Mouse (Mus musculus) heart, embryonic 16.5 days (tissue): Measurements from ENCODE around the gene Acot6. TPM values are rescaled to one million over a fixed set of nuclear protein-coding genes. Genes with fewer than 3 reads are reported as not detected.

Experiments used
- polyA plus RNA-seq: library from polyadenylated mRNA; unstranded; fragments of >200 nt; fragmentation: Nextera tagmentation; extraction: Ambion mirVana; gene quantifications from 2 replicates; pipeline ENCODE4 v1.2.1, GENCODE M21; 2015

Gene Acot6
- polyA plus RNA-seq, 1 experiment from 2014 or later, result 1.3 TPM

Other genes starting within 250 kb of the Acot6 start
- gene Numb, start 178.7 kb upstream of the Acot6 start, polyA plus RNA-seq, result 30.4 and 30.6 TPM in 2 replicates
- 7.9 TPM in 2 replicates for gene Riox1, start 150.0 kb upstream of the Acot6 start, polyA plus RNA-seq
- gene Heatr4, start 115.8 kb upstream of the Acot6 start, polyA plus RNA-seq, result not detected in 2 replicates
- gene Acot2, start 112.8 kb upstream of the Acot6 start, polyA plus RNA-seq, result 75.6 and 85.0 TPM in 2 replicates
- gene Acot1, start 91.2 kb upstream of the Acot6 start, polyA plus RNA-seq, result 31.0 and 34.0 TPM in 2 replicates
- gene Acot4, start 62.3 kb upstream of the Acot6 start, polyA plus RNA-seq, result 0.66 and 0.96 TPM in 2 replicates
- gene Gm49366, start 61.7 kb upstream of the Acot6 start, polyA plus RNA-seq, result not detected in 2 replicates
- 0.70 and 0.92 TPM in 2 replicates for gene Acot3, start 48.5 kb upstream of the Acot6 start, polyA plus RNA-seq
- gene Acot5, start 31.3 kb upstream of the Acot6 start, polyA plus RNA-seq, result 0.14 and 0.22 TPM in 2 replicates
- 3.5 and 4.0 TPM in 2 replicates for gene Dnal1, start 13.7 kb downstream of the Acot6 start, polyA plus RNA-seq
- gene Pnma1, start 47.8 kb downstream of the Acot6 start, polyA plus RNA-seq, result 0.59 and 0.60 TPM in 2 replicates
- 7.1 and 7.5 TPM in 2 replicates for gene Elmsan1, start 118.2 kb downstream of the Acot6 start, polyA plus RNA-seq
- 98.0 and 103 TPM in 2 replicates for gene Ptgr2, start 184.6 kb downstream of the Acot6 start, polyA plus RNA-seq
- gene Zfp410, start 216.2 kb downstream of the Acot6 start, polyA plus RNA-seq, result 54.0 and 54.5 TPM in 2 replicates